8 mouse cellular contexts compared by ENCODE assay signal in the genomic region with DNA sequence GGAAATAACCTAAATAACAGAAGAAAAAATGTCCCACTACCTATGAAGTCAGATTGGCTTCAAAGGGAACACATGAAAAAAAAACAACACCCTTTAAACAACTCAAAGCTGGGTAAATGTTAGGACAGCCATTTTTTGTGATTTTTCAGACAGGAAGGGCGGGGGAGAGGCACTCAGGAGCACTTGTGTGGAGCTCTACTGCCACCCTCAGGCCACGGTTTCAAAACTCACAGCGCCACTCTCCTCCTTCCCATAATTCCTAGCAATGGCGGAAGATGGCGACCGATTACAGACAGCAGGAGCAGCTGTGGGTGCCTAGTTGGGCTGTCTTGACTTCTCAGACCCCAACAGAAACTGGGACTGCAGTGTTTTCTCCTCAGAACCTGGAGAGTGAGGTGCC.
DNase-seq lines count a peak whose midpoint lies in the region; ATAC-seq and TF ChIP-seq lines count a peak whose summit lies in the region.

No protein-coding gene starts in this region.

- no peaks in the 10 kb centered on the region for H3K9me3 ChIP-seq in forebrain, embryonic 16.5 days (ENCODE audit: control insufficient read depth, low read length)
- no peaks in the 10 kb centered on the region for H3K9me3 ChIP-seq in intestine, postnatal 0 days (ENCODE audit: control insufficient read depth)
- no peaks in the 10 kb centered on the region for H3K9me3 ChIP-seq in midbrain, embryonic 15.5 days

- DNase-seq in adrenal gland, postnatal 14 days: peak; percentile 70
- no peak for DNase-seq in adrenal gland, adult 18-20 months (ENCODE audit: low spot score in 2 of 2)
- peak; percentile 46 for DNase-seq in ovary, adult 18-20 months (ENCODE audit: low spot score)
- no peak for DNase-seq in ovary, postnatal 14 days (ENCODE audit: low spot score)

- peak overlapping the region; percentile 22 for H3K4me3 ChIP-seq in forebrain, embryonic 16.5 days (replicated peaks; ENCODE audit: low read length)
- H3K4me3 ChIP-seq in intestine, postnatal 0 days (ENCODE audit: low read depth, low read length): peak overlapping the region; percentile 12; the same call in 1 of the 2 replicates
- H3K4me3 ChIP-seq in midbrain, embryonic 15.5 days: peak overlapping the region; percentile 25

- no peak overlapping the region for H3K9ac ChIP-seq in forebrain, embryonic 16.5 days (replicated peaks; ENCODE audit: low read depth, low read length)
- H3K9ac ChIP-seq in intestine, postnatal 0 days (ENCODE audit: low read depth, low read length): no peak overlapping the region
- no peak overlapping the region for H3K9ac ChIP-seq in midbrain, embryonic 15.5 days

- H3K4me1 ChIP-seq in forebrain, embryonic 16.5 days (replicated peaks; ENCODE audit: control insufficient read depth, insufficient read depth, low read length): no peaks in the 10 kb centered on the region
- H3K4me1 ChIP-seq in intestine, postnatal 0 days (replicated peaks; ENCODE audit: control insufficient read depth, insufficient read depth, low read length): no peaks in the 10 kb centered on the region
- H3K4me1 ChIP-seq in midbrain, embryonic 15.5 days: no peaks in the 10 kb centered on the region

- no peaks in the 10 kb centered on the region for H3K36me3 ChIP-seq in forebrain, embryonic 16.5 days (ENCODE audit: control insufficient read depth, insufficient read depth)
- H3K36me3 ChIP-seq in intestine, postnatal 0 days (ENCODE audit: control insufficient read depth, insufficient read depth): peaks cover 12% of the 10 kb centered on the region
- no peaks in the 10 kb centered on the region for H3K36me3 ChIP-seq in midbrain, embryonic 15.5 days (replicated peaks)

- ATAC-seq in forebrain, embryonic 16.5 days: no peak
- ATAC-seq in intestine, postnatal 0 days: no peak
- no peak for ATAC-seq in midbrain, embryonic 15.5 days (replicated peaks)
- ATAC-seq in frontal cortex, adult (ENCODE audit: low TSS enrichment): no peak

- H3K27ac ChIP-seq in forebrain, embryonic 16.5 days (ENCODE audit: low read length): no peak overlapping the region
- no peak overlapping the region for H3K27ac ChIP-seq in intestine, postnatal 0 days (ENCODE audit: low read depth, low read length)
- H3K27ac ChIP-seq in midbrain, embryonic 15.5 days: peak overlapping the region; percentile 75

- H3K4me2 ChIP-seq in forebrain, embryonic 16.5 days (ENCODE audit: low read length): peak overlapping the region; percentile 37
- no peak overlapping the region for H3K4me2 ChIP-seq in intestine, postnatal 0 days (replicated peaks; ENCODE audit: low read depth)
- H3K4me2 ChIP-seq in midbrain, embryonic 15.5 days: peak overlapping the region; percentile 28; the same call in 1 of the 2 replicates

- 68% methylated on average over 6 of the region's 6 CpGs for WGBS in forebrain, embryonic 16.5 days
- WGBS in intestine, postnatal 0 days: 63% methylated on average over 6 of the region's 6 CpGs
- 52% methylated on average over 6 of the region's 6 CpGs for WGBS in midbrain, embryonic 15.5 days

- TF ChIP-seq CTCF in intestine, postnatal 0 days (IDR thresholded peaks at IDR 0.05; ENCODE audit: low read depth): peak; percentile 76

- H3K27me3 ChIP-seq in forebrain, embryonic 16.5 days (replicated peaks; ENCODE audit: control insufficient read depth, insufficient read depth, low read length): no peaks in the 10 kb centered on the region
- H3K27me3 ChIP-seq in intestine, postnatal 0 days (replicated peaks; ENCODE audit: control insufficient read depth, insufficient read depth, low read length): no peaks in the 10 kb centered on the region
- H3K27me3 ChIP-seq in midbrain, embryonic 15.5 days (replicated peaks): no peaks in the 10 kb centered on the region

Comparison
In these comparisons a context has a peak if more than half of its experiments do, and no peak if none do; other contexts are left out.
1. DNase-seq: peak in adrenal gland, postnatal 14 days (single experiment) and ovary, adult 18-20 months (single experiment); none in adrenal gland, adult 18-20 months (0 of 2) and ovary, postnatal 14 days (single experiment).
2. Peak in every context shown above with its lines, with median percentiles within 50 percentile points of each other: H3K4me3 ChIP-seq.